Mouse (Mus musculus) MEL (cell line): ENCODE results near the gene Tiparp. TPM values are rescaled to one million over a fixed set of nuclear protein-coding genes. Genes with fewer than 3 reads are reported as not detected.

Experiments
- DNase-seq: peaks from one replicate; pipeline ENCODE4 v3.0.0; 2011; ENCODE audit warnings: low read depth, low spot score
- H3K27ac ChIP-seq: 2 replicates; pipeline ENCODE4 v1.5.1; 2012; ENCODE audit warnings: low read depth, mild to moderate bottlenecking, control low read depth, low read length, moderate library complexity; ENCODE audit not compliant: control insufficient read depth
- H3K27me3 ChIP-seq, 2 experiments: fragments of 150-350 bp in 1 of 2; sonication (generic) in 1 of 2; 2 replicates each; pipeline ENCODE4 v1.6.1; 2012; ENCODE audit warnings: low read length in 2 of 2, mild to moderate bottlenecking in 2 of 2, improper control_type of control experiment in 1 of 2, moderate library complexity in 1 of 2; ENCODE audit not compliant: insufficient read depth in 2 of 2, control insufficient read depth in 1 of 2
- H3K36me3 ChIP-seq, 2 experiments: 2 replicates each; pipeline ENCODE4 v1.6.1; 2012 to 2014; ENCODE audit warnings: low read length in 2 of 2, improper control_type of control experiment in 1 of 2, inconsistent platforms in 1 of 2, mild to moderate bottlenecking in 1 of 2; ENCODE audit not compliant: insufficient read depth in 2 of 2, control insufficient read depth in 1 of 2
- H3K4me1 ChIP-seq, 2 experiments: fragments of 150-350 bp in 1 of 2; sonication (generic) in 1 of 2; 2 replicates each; pipeline ENCODE4 v1.6.1; 2012; ENCODE audit warnings: low read length in 2 of 2, improper control_type of control experiment in 1 of 2, mild to moderate bottlenecking in 1 of 2; ENCODE audit not compliant: insufficient read depth in 2 of 2, control insufficient read depth in 1 of 2
- H3K4me3 ChIP-seq, 2 experiments: fragments of 150-350 bp in 1 of 2; sonication (generic) in 1 of 2; 2 replicates each; pipeline ENCODE4 v1.5.1; 2012; ENCODE audit warnings: low read depth in 2 of 2, low read length in 2 of 2, mild to moderate bottlenecking in 2 of 2, moderate library complexity in 2 of 2, control low read depth in 1 of 2, improper control_type of control experiment in 1 of 2; ENCODE audit not compliant: control insufficient read depth in 1 of 2, insufficient read depth in 1 of 2
- H3K79me2 ChIP-seq: 2 replicates; pipeline ENCODE4 v1.6.1; 2012; ENCODE audit warnings: mild to moderate bottlenecking, low read length, moderate library complexity; ENCODE audit not compliant: control insufficient read depth, poor library complexity, insufficient read depth
- H3K9ac ChIP-seq: 2 replicates; pipeline ENCODE4 v1.6.1; 2012; ENCODE audit warnings: low read depth, mild to moderate bottlenecking, control low read depth, low read length, moderate library complexity; ENCODE audit not compliant: control insufficient read depth, poor library complexity, severe bottlenecking
- H3K9me3 ChIP-seq: fragments of 150-350 bp; sonication (generic); replicated peaks from 2 replicates; pipeline ENCODE4 v1.6.1; 2012; ENCODE audit warnings: mild to moderate bottlenecking, low read length, improper control_type of control experiment, moderate library complexity; ENCODE audit not compliant: insufficient read depth
- BHLHE40 ChIP-seq: IDR thresholded peaks from 2 replicates; pipeline ENCODE4 v1.6.1; 2012; ENCODE audit warnings: low read depth, mild to moderate bottlenecking, inconsistent platforms, low read length, improper control_type of control experiment, borderline replicate concordance
- CHD1 ChIP-seq: IDR thresholded peaks from 2 replicates; pipeline ENCODE4 v1.6.1; 2012; ENCODE audit warnings: low read depth, mild to moderate bottlenecking, inconsistent platforms, low read length, improper control_type of control experiment
- CHD2 ChIP-seq: IDR thresholded peaks from 2 replicates; pipeline ENCODE4 v1.6.1; 2011; ENCODE audit warnings: low read length, improper control_type of control experiment
- E2F4 ChIP-seq: IDR thresholded peaks from 2 replicates; pipeline ENCODE4 v1.6.1; 2011; ENCODE audit warnings: low read depth, low read length, improper control_type of control experiment, borderline replicate concordance
- EP300 ChIP-seq, 2 experiments: IDR thresholded peaks; 2 replicates each; pipeline ENCODE4 v1.6.1; 2011; ENCODE audit warnings: improper control_type of control experiment in 2 of 2, low read length in 2 of 2, low read depth in 1 of 2, mild to moderate bottlenecking in 1 of 2
- GABPA ChIP-seq: IDR thresholded peaks from 2 replicates; pipeline ENCODE4 v1.6.1; 2012; ENCODE audit warnings: low read depth, mild to moderate bottlenecking, inconsistent platforms, low read length, improper control_type of control experiment, moderate library complexity
- GATA1 ChIP-seq: IDR thresholded peaks from 2 replicates; pipeline ENCODE4 v1.6.1; 2011; ENCODE audit warnings: low read depth, low read length, improper control_type of control experiment
- HCFC1 ChIP-seq: IDR thresholded peaks from 2 replicates; pipeline ENCODE4 v1.6.1; 2012; ENCODE audit warnings: low read depth, mild to moderate bottlenecking, inconsistent platforms, low read length, improper control_type of control experiment, moderate library complexity
- JUND ChIP-seq: IDR thresholded peaks from 2 replicates; pipeline ENCODE4 v1.6.1; 2011; ENCODE audit warnings: low read depth, mild to moderate bottlenecking, improper control_type of control experiment, low read length
- MAFK ChIP-seq: IDR thresholded peaks from 2 replicates; pipeline ENCODE4 v1.6.1; 2011; ENCODE audit warnings: low read depth, mild to moderate bottlenecking, low read length, improper control_type of control experiment, borderline replicate concordance
- MXI1 ChIP-seq: IDR thresholded peaks from 2 replicates; pipeline ENCODE4 v1.6.1; 2011; ENCODE audit warnings: mild to moderate bottlenecking, low read depth, low read length, improper control_type of control experiment
- MYC ChIP-seq: IDR thresholded peaks from 2 replicates; pipeline ENCODE4 v1.6.1; 2011; ENCODE audit warnings: low read depth, mild to moderate bottlenecking, low read length, improper control_type of control experiment, moderate library complexity
- NELFE ChIP-seq: IDR thresholded peaks from 2 replicates; pipeline ENCODE4 v1.6.1; 2011; ENCODE audit warnings: low read depth, low read length, improper control_type of control experiment
- POLR2AphosphoS2 ChIP-seq: IDR thresholded peaks from 2 replicates; pipeline ENCODE4 v1.6.1; 2011; ENCODE audit warnings: low read length, improper control_type of control experiment
- RCOR1 ChIP-seq: IDR thresholded peaks from 2 replicates; pipeline ENCODE4 v1.6.1; 2012; ENCODE audit warnings: low read depth, mild to moderate bottlenecking, inconsistent platforms, low read length, improper control_type of control experiment
- SMC3 ChIP-seq: IDR thresholded peaks from 2 replicates; pipeline ENCODE4 v1.6.1; 2011; ENCODE audit warnings: low read depth, low read length, improper control_type of control experiment
- TBP ChIP-seq: IDR thresholded peaks from 2 replicates; pipeline ENCODE4 v1.8.0; 2011; ENCODE audit warnings: low read depth, low read length, improper control_type of control experiment
- TCF12 ChIP-seq: IDR thresholded peaks from 2 replicates; pipeline ENCODE4 v1.6.1; 2014; ENCODE audit warnings: low read depth, mild to moderate bottlenecking, inconsistent platforms, low read length, improper control_type of control experiment, moderate library complexity
- USF1 ChIP-seq: IDR thresholded peaks from 2 replicates; pipeline ENCODE4 v1.6.1; 2014; ENCODE audit warnings: low read depth, mild to moderate bottlenecking, inconsistent platforms, low read length, improper control_type of control experiment, moderate library complexity
- USF2 ChIP-seq, 2 experiments: IDR thresholded peaks; 2 replicates each; pipeline ENCODE4 v1.6.1; 2011 to 2012; ENCODE audit warnings: improper control_type of control experiment in 2 of 2, low read length in 2 of 2, borderline replicate concordance in 1 of 2, inconsistent platforms in 1 of 2, low read depth in 1 of 2, mild to moderate bottlenecking in 1 of 2; ENCODE audit not compliant: insufficient read depth in 1 of 2
- ZC3H11A ChIP-seq: IDR thresholded peaks from 2 replicates; pipeline ENCODE4 v1.6.1; 2012; ENCODE audit warnings: low read depth, mild to moderate bottlenecking, inconsistent platforms, low read length, improper control_type of control experiment
- ZMIZ1 ChIP-seq: IDR thresholded peaks from 2 replicates; pipeline ENCODE4 v1.6.1; 2012; ENCODE audit warnings: low read depth, mild to moderate bottlenecking, inconsistent platforms, low read length, improper control_type of control experiment, moderate library complexity
- ZNF384 ChIP-seq: IDR thresholded peaks from 2 replicates; pipeline ENCODE4 v1.6.1; 2012; ENCODE audit warnings: low read depth, mild to moderate bottlenecking, inconsistent platforms, low read length, improper control_type of control experiment
- polyA plus RNA-seq, 2 experiments: library from polyadenylated mRNA; stranded (reverse) in 1 of 2; unstranded in 1 of 2; fragments of >175 nt in 1 of 2; fragments of >200 nt in 1 of 2; gene quantifications; 2 replicates each; pipeline versions ENCODE4 v1.2.1 to v1.2.4; 2012; ENCODE audit warnings: low replicate concordance in 2 of 2, low read depth in 1 of 2; ENCODE audit not compliant: insufficient read length in 2 of 2, insufficient read depth in 1 of 2, missing spikeins in 1 of 2
- total RNA-seq: library from RNA; depleted of rRNA; stranded (reverse); fragments of 300-350 nt; gene quantifications from 2 replicates; pipeline ENCODE4 v1.2.3, GENCODE M21; 2012

Tiparp gene
- total and polyA plus RNA-seq, 3 experiments, result 2.0 to 3.3 TPM; not detected in 1

DNA sequence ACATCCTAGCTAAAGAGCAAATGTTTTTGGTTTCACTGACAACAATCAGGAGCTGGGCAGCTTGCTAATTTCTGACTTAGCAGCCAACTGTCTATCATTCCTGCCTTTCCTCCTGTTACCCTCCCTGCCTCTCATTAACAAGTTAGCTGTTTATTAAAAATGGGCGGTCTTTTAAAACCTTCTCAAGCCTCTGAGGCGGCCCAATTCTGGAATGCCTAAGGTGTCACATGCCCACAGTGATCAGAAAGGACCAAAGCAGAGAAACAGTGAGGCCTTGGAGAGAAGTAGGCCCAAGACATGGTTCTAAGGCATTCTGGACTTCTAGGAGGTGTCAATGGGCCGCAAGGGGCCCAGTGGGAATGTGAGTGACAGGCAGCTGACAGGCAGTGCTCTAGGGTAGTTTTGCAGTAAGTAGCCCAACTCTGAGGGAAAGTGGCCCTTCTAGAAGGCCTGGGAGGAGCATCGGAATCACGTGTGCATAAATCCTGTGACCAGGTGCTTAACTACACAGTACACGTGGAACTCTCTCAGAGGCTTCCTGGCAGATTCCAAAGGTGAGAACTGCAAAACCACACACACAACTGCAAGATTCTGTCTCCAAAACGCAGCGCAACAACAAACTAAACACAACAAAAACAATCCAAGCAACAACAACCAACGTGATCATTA lies 37.6 kb downstream of the Tiparp start:
- Histone ChIP-seq H3K9ac (no peak overlapping the region), H3K27ac (no peak overlapping the region), H3K9me3 (no peaks in the 10 kb centered on the region), H3K79me2 (no peaks in the 10 kb centered on the region), H3K36me3 (no peaks in the 10 kb centered on the region), H3K27me3 (peaks cover 0 to 3% of the 10 kb centered on the region in 2 experiments; a peak in 2 of 4 replicates), H3K4me3 (no peak overlapping the region), H3K4me1 (no peaks in the 10 kb centered on the region)
- no peak for DNase-seq
- TF ChIP-seq MXI1 (no peak), E2F4 (no peak), BHLHE40 (no peak), ZMIZ1 (no peak), CHD1 (no peak), NELFE (no peak), USF1 (no peak), POLR2AphosphoS2 (no peak), RCOR1 (no peak), MYC (no peak), TBP (no peak)

DNA sequence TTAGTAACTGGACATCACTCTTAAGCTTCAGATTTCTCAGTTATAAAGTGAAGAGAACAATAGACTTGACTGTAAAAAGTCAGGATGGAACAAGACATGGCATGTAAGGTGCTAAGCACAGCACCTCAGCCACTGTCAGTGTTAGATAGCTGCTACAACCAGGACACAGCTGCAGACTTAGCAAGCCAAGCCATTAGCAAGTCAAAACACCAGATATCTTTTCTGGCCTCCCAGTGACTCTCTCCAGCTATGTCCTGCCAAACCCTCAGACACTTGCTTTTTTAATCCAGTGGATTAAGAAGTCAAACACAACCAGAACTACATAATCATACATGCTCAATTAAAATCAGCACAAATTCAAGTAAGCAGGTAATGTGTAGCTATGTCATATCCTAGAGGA lies 41.7 kb downstream of the Tiparp start:
- no peaks in the 10 kb centered on the region for H3K4me1 ChIP-seq
- no peaks in the 10 kb centered on the region for H3K79me2 ChIP-seq
- no peak overlapping the region for H3K27ac ChIP-seq
- H3K36me3 ChIP-seq, result no peaks in the 10 kb centered on the region
- H3K9me3 ChIP-seq, result no peaks in the 10 kb centered on the region
- TF ChIP-seq ZC3H11A (no peak), SMC3 (no peak), CHD2 (no peak), NELFE (no peak), CHD1 (no peak), E2F4 (no peak), JUND (no peak), USF2 (IDR thresholded peaks at IDR 0.05; ENCODE audit: borderline replicate concordance in 1 of 2, insufficient read depth in 1 of 2, low read depth in 1 of 2, low read length in 2 of 2) (no peak), ZMIZ1 (no peak), ZNF384 (no peak), USF1 (no peak), EP300 (IDR thresholded peaks at IDR 0.05; ENCODE audit: low read depth in 1 of 2, low read length in 2 of 2) (no peak), MAFK (no peak), GATA1 (no peak), HCFC1 (no peak), TCF12 (no peak), MXI1 (no peak), GABPA (no peak)
- no peak for DNase-seq
- H3K9ac ChIP-seq, result no peak overlapping the region
- H3K4me3 ChIP-seq, result no peak overlapping the region
- H3K27me3 ChIP-seq, result peaks cover 0 to 3% of the 10 kb centered on the region in 2 experiments; a peak in 2 of 4 replicates
